Mouse (Mus musculus) CH12.LX (cell line): ENCODE measurements at regions not wholly inside any gene's neighbourhood (a gene's known extent, or its start where the extent isn't known, plus 50 kb on each side); places are given as distances from the start of the nearest gene placed in this dataset.

Experiments
- DNase-seq: peaks from one replicate; pipeline ENCODE4 v3.0.0-alpha.2; 2013; ENCODE audit errors: extremely low read depth
- H3K27ac ChIP-seq: 2 replicates; pipeline ENCODE4 v1.5.1; 2012; ENCODE audit warnings: low read depth, mild to moderate bottlenecking, control low read depth, moderate library complexity; ENCODE audit not compliant: insufficient read depth
- H3K27me3 ChIP-seq: replicated peaks from 2 replicates; pipeline ENCODE3; 2012; ENCODE audit warnings: inconsistent platforms
- H3K36me3 ChIP-seq, 2 experiments: replicated peaks in 1 of 2; 2 replicates each; pipeline versions ENCODE3 to v1.6.1; 2012; ENCODE audit warnings: inconsistent platforms in 1 of 2, low read length in 1 of 2, mild to moderate bottlenecking in 1 of 2, mixed read lengths in 1 of 2, moderate library complexity in 1 of 2; ENCODE audit not compliant: control insufficient read depth in 1 of 2, insufficient read depth in 1 of 2
- H3K4me1 ChIP-seq, 2 experiments: 2 replicates each; pipeline ENCODE4 v1.6.1; 2012; ENCODE audit warnings: inconsistent platforms in 1 of 2, moderate library complexity in 1 of 2; ENCODE audit not compliant: insufficient read depth in 2 of 2, control insufficient read depth in 1 of 2
- H3K4me2 ChIP-seq: 2 replicates; pipeline ENCODE4 v1.6.1; 2012; ENCODE audit warnings: low read depth, mild to moderate bottlenecking, control low read depth; ENCODE audit not compliant: poor library complexity, insufficient read depth, severe bottlenecking
- H3K4me3 ChIP-seq, 3 experiments: fragments of 150-350 bp in 1 of 3; sonication (generic) in 1 of 3; replicated peaks in 1 of 3; 2 replicates each; pipeline versions ENCODE3 to v1.5.1; 2011 to 2012; ENCODE audit warnings: low read depth in 2 of 3, low read length in 2 of 3, mild to moderate bottlenecking in 2 of 3, moderate library complexity in 2 of 3, control low read depth in 1 of 3, improper control_type of control experiment in 1 of 3, inconsistent platforms in 1 of 3, mixed read lengths in 1 of 3; ENCODE audit not compliant: poor library complexity in 1 of 3
- H3K79me2 ChIP-seq: replicated peaks from 2 replicates; pipeline ENCODE4 v1.6.1; 2012; ENCODE audit warnings: mild to moderate bottlenecking, moderate library complexity; ENCODE audit not compliant: control insufficient read depth, poor library complexity, insufficient read depth, severe bottlenecking; ENCODE audit errors: extremely low read depth
- H3K9ac ChIP-seq: 2 replicates; pipeline ENCODE4 v1.6.1; 2012; ENCODE audit warnings: low read depth, mild to moderate bottlenecking, control low read depth, moderate library complexity; ENCODE audit not compliant: insufficient read depth
- H3K9me3 ChIP-seq: replicated peaks from 2 replicates; pipeline ENCODE3; 2012; ENCODE audit warnings: low read length, inconsistent platforms, mixed read lengths
- BHLHE40 ChIP-seq: IDR thresholded peaks from 2 replicates; pipeline ENCODE4 v1.6.1; 2011; ENCODE audit warnings: mild to moderate bottlenecking, low read depth, low read length, improper control_type of control experiment
- CHD1 ChIP-seq: IDR thresholded peaks from 2 replicates; pipeline ENCODE4 v1.6.1; 2012; ENCODE audit warnings: low read depth, low read length, improper control_type of control experiment, inconsistent platforms
- CTCF ChIP-seq, 2 experiments: IDR thresholded peaks in 1 of 2; conservative IDR thresholded peaks in 1 of 2; 2 replicates each; pipeline ENCODE4 v1.5.1; 2011 to 2012; ENCODE audit warnings: low read depth in 2 of 2, low read length in 2 of 2, improper control_type of control experiment in 1 of 2, inconsistent platforms in 1 of 2, mild to moderate bottlenecking in 1 of 2, moderate library complexity in 1 of 2
- ELF1 ChIP-seq: IDR thresholded peaks from 2 replicates; pipeline ENCODE4 v1.6.1; 2014; ENCODE audit warnings: low read depth, mild to moderate bottlenecking, inconsistent platforms, low read length, improper control_type of control experiment
- EP300 ChIP-seq: IDR thresholded peaks from 2 replicates; pipeline ENCODE4 v1.6.1; 2011; ENCODE audit warnings: low read length, improper control_type of control experiment
- JUN ChIP-seq: IDR thresholded peaks from 2 replicates; pipeline ENCODE4 v1.6.1; 2011; ENCODE audit warnings: low read depth, mild to moderate bottlenecking, low read length, improper control_type of control experiment, moderate library complexity; ENCODE audit not compliant: insufficient read depth
- JUND ChIP-seq: conservative IDR thresholded peaks from 2 replicates; pipeline ENCODE4 v1.6.1; 2011; ENCODE audit warnings: low read depth, low read length, improper control_type of control experiment
- MAFK ChIP-seq: IDR thresholded peaks from 2 replicates; pipeline ENCODE4 v1.6.1; 2011; ENCODE audit warnings: low read length, improper control_type of control experiment; ENCODE audit not compliant: insufficient replicate concordance
- MYC ChIP-seq: IDR thresholded peaks from 2 replicates; pipeline ENCODE4 v1.6.1; 2011; ENCODE audit warnings: low read depth, mild to moderate bottlenecking, improper control_type of control experiment, low read length
- PAX5 ChIP-seq: IDR thresholded peaks from 2 replicates; pipeline ENCODE4 v1.6.1; 2012; ENCODE audit warnings: low read length, inconsistent platforms, mixed read lengths
- POLR2A ChIP-seq: IDR thresholded peaks from 2 replicates; pipeline ENCODE4 v1.6.1; 2011; ENCODE audit warnings: low read depth, mild to moderate bottlenecking, improper control_type of control experiment, low read length
- RAD21 ChIP-seq: IDR thresholded peaks from 2 replicates; pipeline ENCODE4 v1.6.1; 2011; ENCODE audit warnings: low read depth, mild to moderate bottlenecking, low read length, improper control_type of control experiment, moderate library complexity
- RCOR1 ChIP-seq: conservative IDR thresholded peaks from 2 replicates; pipeline ENCODE4 v1.6.1; 2012; ENCODE audit warnings: low read depth, mild to moderate bottlenecking, inconsistent platforms, low read length, improper control_type of control experiment
- TBP ChIP-seq: conservative IDR thresholded peaks from 2 replicates; pipeline ENCODE4 v1.6.1; 2011; ENCODE audit warnings: low read depth, low read length, improper control_type of control experiment
- UBTF ChIP-seq: IDR thresholded peaks from 2 replicates; pipeline ENCODE4 v1.6.1; 2012; ENCODE audit warnings: low read depth, mild to moderate bottlenecking, inconsistent platforms, low read length, improper control_type of control experiment, moderate library complexity
- USF1 ChIP-seq: IDR thresholded peaks from 2 replicates; pipeline ENCODE4 v1.6.1; 2014; ENCODE audit warnings: low read depth, mild to moderate bottlenecking, inconsistent platforms, low read length, improper control_type of control experiment
- ZC3H11A ChIP-seq: IDR thresholded peaks from 2 replicates; pipeline ENCODE4 v1.6.1; 2012; ENCODE audit warnings: low read depth, mild to moderate bottlenecking, inconsistent platforms, low read length, improper control_type of control experiment
- ZKSCAN1 ChIP-seq: IDR thresholded peaks from 2 replicates; pipeline ENCODE4 v1.6.1; 2012; ENCODE audit warnings: low read depth, inconsistent platforms, low read length, improper control_type of control experiment, borderline replicate concordance
- ZNF384 ChIP-seq: IDR thresholded peaks from 2 replicates; pipeline ENCODE4 v1.6.1; 2012; ENCODE audit warnings: low read depth, low read length, improper control_type of control experiment, inconsistent platforms
- dilution Hi-C: fragments of 300-500 bp; cut with MboI; formaldehyde crosslinking; loops from 2 replicates; pipeline ENCODE4 v1.14.3; 2020; ENCODE audit warnings: low sequenced_read_pairs; ENCODE audit not compliant: extremely low pct_unique_long_range_greater_than_20kb, extremely low pct_ligation_motif_present
- in situ Hi-C: fragments of 300-500 bp; cut with MboI; formaldehyde crosslinking; loops from 3 replicates; pipeline ENCODE4 v1.14.3; 2019; ENCODE audit warnings: low sequenced_read_pairs, low pct_ligation_motif_present, low pct_unique_long_range_greater_than_20kb, mixed read lengths

- DNase-seq = no peak
- in situ Hi-C loops (no loop called here), dilution Hi-C loops (no loop called here)
- H3K9me3 ChIP-seq = no peaks in the 10 kb centered on the region
- H3K4me2 ChIP-seq = no peak overlapping the region
- H3K27ac ChIP-seq = no peak overlapping the region
- H3K79me2 ChIP-seq = no peaks in the 10 kb centered on the region
- H3K4me3 ChIP-seq = no peak overlapping the region
- no peaks in the 10 kb centered on the region for H3K36me3 ChIP-seq
- no peak for TF ChIP-seq MYC
- TF ChIP-seq MAFK = no peak
- TF ChIP-seq EP300 = no peak
- TF ChIP-seq RAD21 = no peak
- TF ChIP-seq JUND = no peak
- TF ChIP-seq POLR2A = no peak
- TF ChIP-seq RCOR1 = no peak
- no peak for TF ChIP-seq ZC3H11A
- no peak for TF ChIP-seq BHLHE40
- TF ChIP-seq TBP = no peak
- TF ChIP-seq UBTF = no peak
- no peak for TF ChIP-seq USF1
- TF ChIP-seq ZNF384 = no peak
- TF ChIP-seq PAX5 = no peak
- no peak for TF ChIP-seq CTCF (conservative IDR thresholded peaks at IDR 0.05 in 1 of 2, IDR thresholded peaks at IDR 0.05 in 1 of 2; ENCODE audit: low read depth in 2 of 2, low read length in 2 of 2)
- no peak overlapping the region for H3K9ac ChIP-seq
- H3K4me1 ChIP-seq = peaks cover 0 to 9% of the 10 kb centered on the region in 2 experiments; a peak in 1 of 4 replicates
- H3K27me3 ChIP-seq = no peaks in the 10 kb centered on the region
Observed at GRCm38 (mm10) chr13:15929890-15930289, 81.8 kb upstream of the Inhba start.

GRCm38 (mm10) chr13:15931553-15932162 lies 80.0 kb upstream of the Inhba start:
- Histone ChIP-seq H3K4me3 (no peak overlapping the region), H3K4me2 (no peak overlapping the region), H3K27me3 (no peaks in the 10 kb centered on the region), H3K4me1 (peaks cover 0 to 19% of the 10 kb centered on the region in 2 experiments; a peak in 2 of 4 replicates), H3K9ac (no peak overlapping the region), H3K79me2 (no peaks in the 10 kb centered on the region), H3K9me3 (no peaks in the 10 kb centered on the region), H3K27ac (no peak overlapping the region), H3K36me3 (no peaks in the 10 kb centered on the region)
- DNase-seq = no peak
- in situ Hi-C loops (no loop called here), dilution Hi-C loops (no loop called here)
- TF ChIP-seq MYC = no peak

GRCm38 (mm10) chr13:15935689-15936088 lies 76.0 kb upstream of the Inhba start:
- H3K9me3 ChIP-seq = no peaks in the 10 kb centered on the region
- TF ChIP-seq ELF1 (no peak), ZKSCAN1 (no peak), RAD21 (no peak), CHD1 (no peak), JUN (no peak)
- TF ChIP-seq, all 38 proteins: peak for 0
- Histone ChIP-seq H3K36me3 (no peaks in the 10 kb centered on the region), H3K27me3 (no peaks in the 10 kb centered on the region), H3K4me1 (peaks cover 0 to 10% of the 10 kb centered on the region in 2 experiments; a peak in 2 of 4 replicates), H3K79me2 (no peaks in the 10 kb centered on the region), H3K9ac (no peak overlapping the region), H3K4me3 (no peak overlapping the region), H3K4me2 (no peak overlapping the region), H3K27ac (no peak overlapping the region)
- dilution Hi-C loops = no loop called here
- in situ Hi-C loops = no loop called here
- DNase-seq = no peak
